Mouse (Mus musculus) kidney, embryonic 15.5 days (tissue): ENCODE results near the gene Notum. TPM values are rescaled to one million over a fixed set of nuclear protein-coding genes. Genes with fewer than 3 reads are reported as not detected.

ENCODE experiments used
- ATAC-seq: fragments of 200-750 bp; cut with Nextera tagmentation; replicated peaks from 2 replicates; pipeline ENCODE4 v1.8.0; 2017; ENCODE audit warnings: moderate TSS enrichment; ENCODE audit not compliant: low FRiP score
- H3K27ac ChIP-seq: fragments of 300-500 bp; sonication (generic); 2 replicates; pipeline ENCODE4 v1.5.1; 2015; ENCODE audit warnings: mild to moderate bottlenecking, inconsistent platforms
- H3K27me3 ChIP-seq: fragments of 300-500 bp; sonication (generic); 2 replicates; pipeline ENCODE4 v1.6.1; 2015; ENCODE audit warnings: inconsistent platforms
- H3K36me3 ChIP-seq: fragments of 300-500 bp; sonication (generic); 2 replicates; pipeline ENCODE4 v1.6.1; 2015; ENCODE audit warnings: inconsistent platforms
- H3K4me1 ChIP-seq: fragments of 300-500 bp; sonication (generic); 2 replicates; pipeline ENCODE4 v1.6.1; 2015; ENCODE audit warnings: inconsistent platforms
- H3K4me2 ChIP-seq: fragments of 300-500 bp; sonication (generic); 2 replicates; pipeline ENCODE4 v1.6.1; 2015; ENCODE audit warnings: moderate library complexity, mild to moderate bottlenecking, inconsistent platforms
- H3K4me3 ChIP-seq: fragments of 300-500 bp; sonication (generic); replicated peaks from 2 replicates; pipeline ENCODE4 v1.5.1; 2015; ENCODE audit warnings: mild to moderate bottlenecking, inconsistent platforms
- H3K9ac ChIP-seq: fragments of 300-500 bp; sonication (generic); 2 replicates; pipeline ENCODE4 v1.6.1; 2015; ENCODE audit warnings: mild to moderate bottlenecking, inconsistent platforms
- H3K9me3 ChIP-seq: fragments of 300-500 bp; sonication (generic); replicated peaks from 2 replicates; pipeline ENCODE4 v1.6.1; 2016; ENCODE audit warnings: inconsistent platforms
- WGBS: fragments of 180-500 bp; shearing (Covaris S2); methylation state at CpG from one replicate; pipeline ENCODE4 v1.1.7; 2015; ENCODE audit warnings: mixed read lengths; 5-methylcytosine and 5-hydroxymethylcytosine counted together
- polyA plus RNA-seq: library from polyadenylated mRNA; unstranded; fragments of >200 nt; fragmentation: Nextera tagmentation; extraction: Ambion mirVana; gene quantifications from 2 replicates; pipeline ENCODE4 v1.2.1, GENCODE M21; 2015

Gene Notum
- 5.2 and 7.7 TPM in 2 replicates for polyA plus RNA-seq

DNA sequence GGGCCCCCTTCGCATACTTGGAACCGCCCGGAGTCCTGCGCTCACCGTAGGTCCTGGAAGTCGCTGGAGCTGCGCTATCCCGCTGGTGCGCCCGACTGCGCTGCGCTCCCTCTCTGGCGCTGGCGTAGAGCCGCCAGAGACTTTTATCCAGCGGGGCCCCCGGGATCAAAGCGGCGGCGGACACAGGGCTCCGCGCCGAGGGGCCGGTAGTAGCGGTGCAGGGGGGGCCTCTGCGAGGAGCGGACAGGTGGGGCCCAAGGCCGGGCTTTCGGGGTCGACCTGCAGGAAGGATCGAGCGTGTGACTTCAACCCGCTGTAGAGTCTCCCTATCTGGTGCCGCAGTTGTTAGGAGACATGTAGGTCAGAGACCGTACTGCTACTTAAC, at the start of gene Notum:
Gene Notum (minus strand): TSS at position 100 of the 385 bp plus-strand sequence.
- Histone ChIP-seq H3K27me3 (peaks cover 79% of the 10 kb centered on the region), H3K4me1 (peaks cover 28% of the 10 kb centered on the region), H3K36me3 (no peaks in the 10 kb centered on the region), H3K9ac (peak within 1 kb of the TSS; percentile 36), H3K4me3 (peak within 1 kb of the TSS; percentile 51), H3K9me3 (no peaks in the 10 kb centered on the region), H3K4me2 (peak within 1 kb of the TSS; percentile 83), H3K27ac (peak within 1 kb of the TSS; percentile 18; the same call in 1 of the 2 replicates)
- ATAC-seq, result peak; percentile 17; the same call in 1 of the 2 replicates
- WGBS, result under 1% methylated on average over 35 of the region's 35 CpGs

DNA sequence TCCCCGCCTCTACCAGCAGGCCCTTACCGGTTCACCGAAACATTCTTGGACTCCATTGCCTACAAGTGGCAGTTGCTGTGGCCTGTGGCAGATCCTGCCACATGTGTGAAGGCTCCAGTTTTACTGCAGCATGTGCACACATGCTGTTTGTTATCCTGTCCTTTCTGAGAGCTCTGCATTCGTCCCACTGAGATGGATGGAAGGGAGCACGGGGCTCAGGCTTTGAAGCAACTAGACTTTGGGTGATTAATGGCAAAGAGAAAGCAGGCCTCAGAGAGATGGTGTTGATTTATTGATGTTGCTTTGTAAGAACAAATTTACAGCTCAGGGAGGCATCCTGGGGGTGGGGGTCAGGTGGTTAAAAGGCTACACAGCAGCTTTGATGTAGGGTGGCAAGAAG, 49.7 kb upstream of the Notum start:
- Histone ChIP-seq H3K4me1 (peaks cover 87% of the 10 kb centered on the region), H3K9ac (no peak overlapping the region), H3K4me3 (no peak overlapping the region), H3K9me3 (no peaks in the 10 kb centered on the region), H3K4me2 (no peak overlapping the region), H3K36me3 (peaks cover 32% of the 10 kb centered on the region), H3K27me3 (no peaks in the 10 kb centered on the region), H3K27ac (peak overlapping the region; percentile 1; the same call in 1 of the 2 replicates)
- WGBS, result 36% methylated on average over 5 of the region's 5 CpGs
- no peak for ATAC-seq

DNA sequence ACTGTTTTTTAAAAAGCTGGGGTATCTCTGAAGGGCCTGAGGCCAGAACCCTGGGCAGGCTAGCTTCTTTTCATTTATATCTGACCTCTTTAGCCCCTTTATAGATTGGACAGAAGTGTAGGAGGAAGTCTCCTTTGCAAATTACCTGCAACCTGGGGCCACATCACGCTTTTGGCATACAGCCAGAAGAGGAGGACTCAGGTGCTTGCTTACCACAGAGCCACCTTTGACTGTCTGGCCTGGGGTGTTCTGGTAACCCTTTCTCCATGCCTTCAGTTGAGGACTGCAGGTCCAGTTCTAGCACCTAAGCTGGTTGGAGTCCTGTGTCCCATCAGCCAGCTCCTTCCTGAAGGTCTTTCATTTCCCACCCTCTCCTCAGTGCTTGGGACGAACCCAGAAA, 48.6 kb upstream of the Notum start:
- ATAC-seq, result no peak
- peaks cover 28% of the 10 kb centered on the region for H3K36me3 ChIP-seq
- 63% methylated on average over 2 of the region's 2 CpGs for WGBS
- no peak overlapping the region for H3K4me3 ChIP-seq
- H3K9me3 ChIP-seq, result no peaks in the 10 kb centered on the region
- peaks cover 87% of the 10 kb centered on the region for H3K4me1 ChIP-seq
- H3K27ac ChIP-seq, result 0 out of 2 replicates have a peak overlapping the region, but pooled peaks have one; percentile 27
- no peak overlapping the region for H3K9ac ChIP-seq
- H3K27me3 ChIP-seq, result no peaks in the 10 kb centered on the region
- no peak overlapping the region for H3K4me2 ChIP-seq

DNA sequence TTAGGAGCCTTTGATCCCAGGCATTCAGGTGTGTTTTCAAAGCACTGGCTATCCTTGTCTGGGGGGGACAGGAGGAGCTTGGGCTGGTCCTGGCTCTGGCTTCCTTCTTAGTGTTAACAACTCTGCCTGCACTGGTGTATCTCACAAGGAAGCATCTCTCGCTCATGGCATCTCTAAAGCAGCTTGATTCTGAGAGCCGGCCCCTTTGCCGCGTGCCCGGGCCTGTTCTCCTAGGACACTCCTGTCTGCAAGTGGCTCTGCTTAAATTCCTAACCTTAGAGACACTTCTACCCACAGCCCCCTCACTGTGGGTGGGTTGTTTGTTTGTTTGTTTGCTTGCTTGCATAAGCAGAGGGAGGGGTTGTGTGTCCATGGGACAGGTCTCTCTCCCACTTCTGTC, 47.0 kb upstream of the Notum start:
- 0 out of 2 replicates have a peak overlapping the region, but pooled peaks have one; percentile 14 for H3K4me2 ChIP-seq
- H3K27ac ChIP-seq, result peak overlapping the region; percentile 61
- H3K9ac ChIP-seq, result no peak overlapping the region
- no peak for ATAC-seq
- H3K27me3 ChIP-seq, result no peaks in the 10 kb centered on the region
- WGBS, result 35% methylated on average over 5 of the region's 5 CpGs
- no peaks in the 10 kb centered on the region for H3K9me3 ChIP-seq
- H3K4me3 ChIP-seq, result no peak overlapping the region
- peaks cover 91% of the 10 kb centered on the region for H3K4me1 ChIP-seq
- peaks cover 31% of the 10 kb centered on the region for H3K36me3 ChIP-seq

DNA sequence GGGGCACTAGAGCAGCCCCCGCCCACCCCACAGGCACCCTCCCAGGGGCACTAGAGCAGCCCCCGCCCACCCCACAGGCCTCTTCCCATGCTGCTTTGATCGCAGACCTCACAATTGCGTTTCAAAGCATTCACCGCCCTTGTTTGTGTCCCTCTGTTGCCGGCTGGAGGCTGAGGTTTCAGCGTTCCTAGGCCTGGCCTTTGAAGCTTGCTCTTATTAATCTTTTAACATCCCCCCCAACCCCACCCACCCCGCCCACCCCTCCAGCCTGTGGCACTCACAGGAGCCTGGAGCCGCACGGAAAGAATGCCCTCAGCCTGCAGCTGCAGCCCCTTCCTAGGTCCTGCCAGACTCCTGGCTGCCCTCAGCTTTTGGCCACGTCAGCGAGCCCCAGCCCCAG, 46.2 kb upstream of the Notum start:
- ATAC-seq, result no peak
- Histone ChIP-seq H3K4me1 (peaks cover 83% of the 10 kb centered on the region), H3K4me3 (no peak overlapping the region), H3K36me3 (peaks cover 39% of the 10 kb centered on the region), H3K27ac (peak overlapping the region; percentile 66; the same call in 1 of the 2 replicates), H3K4me2 (no peak overlapping the region), H3K27me3 (no peaks in the 10 kb centered on the region), H3K9ac (no peak overlapping the region), H3K9me3 (no peaks in the 10 kb centered on the region)
- 9% methylated on average over 12 of the region's 12 CpGs for WGBS

DNA sequence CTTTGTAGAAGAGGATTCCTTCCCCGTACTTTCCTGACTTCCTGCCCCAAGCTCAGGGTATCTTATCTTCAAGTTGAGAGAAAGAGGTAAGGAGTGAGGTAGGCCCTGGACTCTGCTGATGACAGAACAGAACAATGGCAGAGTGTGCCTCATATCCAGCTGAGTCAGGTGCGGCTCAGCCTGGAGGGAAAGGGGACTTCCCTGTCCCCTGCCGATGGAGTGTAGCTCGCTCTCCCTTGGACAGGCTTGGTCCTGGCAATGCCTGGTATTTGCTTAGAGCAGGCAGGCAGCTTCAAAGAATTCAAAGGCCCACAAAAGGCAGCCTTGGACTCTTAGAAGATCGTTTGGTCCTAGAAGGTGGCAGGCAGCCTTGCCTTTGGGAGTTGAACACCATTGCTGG, 45.1 kb upstream of the Notum start:
- no peak for ATAC-seq
- H3K36me3 ChIP-seq, result peaks cover 49% of the 10 kb centered on the region
- H3K27ac ChIP-seq, result peak overlapping the region; percentile 76
- H3K9ac ChIP-seq, result no peak overlapping the region
- no peak overlapping the region for H3K4me3 ChIP-seq
- no peaks in the 10 kb centered on the region for H3K27me3 ChIP-seq
- WGBS, result 56% methylated on average over 5 of the region's 5 CpGs
- no peaks in the 10 kb centered on the region for H3K9me3 ChIP-seq
- peaks cover 72% of the 10 kb centered on the region for H3K4me1 ChIP-seq
- no peak overlapping the region for H3K4me2 ChIP-seq

DNA sequence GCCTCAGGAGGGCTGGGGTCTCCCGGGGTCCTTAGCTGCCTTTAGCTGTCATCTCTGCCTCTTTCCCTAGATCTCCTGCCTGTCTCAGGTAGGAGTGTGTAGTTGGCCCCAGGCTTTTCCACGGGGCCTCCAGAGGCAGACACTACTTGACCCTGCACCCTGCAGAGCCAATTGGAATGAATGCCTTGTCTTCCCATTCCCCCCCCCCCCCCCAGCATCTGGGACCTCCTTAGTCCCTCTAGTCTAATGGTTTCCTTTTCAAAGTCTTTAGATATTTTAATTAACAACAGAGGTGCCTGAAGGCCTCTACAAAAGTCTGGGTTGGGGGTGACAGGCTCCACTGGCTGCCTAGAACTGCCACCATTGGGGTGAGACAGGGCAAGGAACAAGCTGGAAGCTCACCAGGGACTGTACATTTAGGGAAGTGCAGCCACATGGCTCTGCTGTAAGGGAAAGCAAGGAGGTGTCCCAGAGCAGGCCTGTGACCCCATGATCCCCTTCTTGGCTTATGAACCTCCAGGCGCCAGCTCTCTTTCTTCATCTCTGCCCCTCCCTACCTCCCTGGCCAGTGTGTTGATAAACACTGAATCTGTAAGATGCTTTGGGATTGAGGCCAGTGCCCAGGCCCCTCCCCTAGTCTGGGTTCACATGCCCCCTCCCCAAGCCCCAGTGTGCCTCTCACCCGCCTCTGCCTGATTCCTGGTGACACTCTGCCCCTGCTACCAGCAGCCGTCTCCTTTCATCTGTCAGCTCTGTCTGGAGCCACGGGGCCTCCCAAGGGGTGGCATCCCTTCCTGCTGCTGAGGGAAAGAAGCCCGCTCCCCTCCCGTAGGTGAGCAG, 43.7 kb upstream of the Notum start:
- WGBS, result 22% methylated on average over 8 of the region's 8 CpGs
- H3K4me1 ChIP-seq, result peaks cover 67% of the 10 kb centered on the region
- H3K27ac ChIP-seq, result peak overlapping the region; percentile 76
- no peak overlapping the region for H3K4me3 ChIP-seq
- no peaks in the 10 kb centered on the region for H3K27me3 ChIP-seq
- H3K9me3 ChIP-seq, result no peaks in the 10 kb centered on the region
- peak; percentile 71 for ATAC-seq
- peaks cover 48% of the 10 kb centered on the region for H3K36me3 ChIP-seq
- H3K4me2 ChIP-seq, result 0 out of 2 replicates have a peak overlapping the region, but pooled peaks have one; percentile 0
- 0 out of 2 replicates have a peak overlapping the region, but pooled peaks have one; percentile 11 for H3K9ac ChIP-seq

DNA sequence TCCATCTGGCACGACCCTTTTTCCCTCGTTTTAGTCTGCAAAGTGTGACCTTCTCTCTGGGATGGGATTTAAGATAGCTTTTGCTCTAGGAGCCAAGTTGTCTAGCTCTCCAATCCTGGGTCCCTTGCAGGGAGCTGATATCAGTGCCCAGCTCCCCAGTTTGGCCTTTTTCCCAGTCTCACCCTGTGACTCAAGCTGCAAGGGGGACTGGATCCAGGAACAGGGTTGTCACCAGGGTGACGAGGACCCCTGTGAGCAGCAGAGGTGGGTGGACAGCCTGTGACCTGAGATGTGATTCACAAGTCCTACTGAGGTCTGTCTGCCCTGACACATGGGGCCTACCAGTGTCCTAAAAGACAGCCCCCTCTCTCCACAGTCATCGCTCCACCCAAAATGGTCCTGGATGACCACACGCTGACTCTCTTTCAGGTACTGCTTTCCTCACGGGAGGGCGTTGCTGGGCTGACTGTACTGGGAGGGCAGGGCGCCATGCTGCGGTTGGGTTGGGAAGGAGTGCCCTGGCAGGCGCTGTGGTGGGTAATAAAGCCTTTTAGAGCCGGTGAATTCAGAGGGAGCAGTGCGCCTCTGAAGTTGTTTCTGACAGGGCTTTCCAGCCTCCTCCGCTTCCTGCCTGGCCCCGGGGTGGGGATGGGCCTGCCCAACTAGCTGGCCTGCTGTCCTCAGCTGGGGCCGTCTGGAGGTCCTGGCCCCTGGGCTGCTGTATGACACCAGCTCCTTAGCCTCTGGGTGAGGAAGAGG, 42.9 kb upstream of the Notum start:
- Histone ChIP-seq H3K9me3 (no peaks in the 10 kb centered on the region), H3K27me3 (no peaks in the 10 kb centered on the region), H3K4me3 (no peak overlapping the region), H3K36me3 (peaks cover 47% of the 10 kb centered on the region), H3K9ac (0 out of 2 replicates have a peak overlapping the region, but pooled peaks have one; percentile 8), H3K27ac (peak overlapping the region; percentile 76), H3K4me2 (no peak overlapping the region), H3K4me1 (peaks cover 59% of the 10 kb centered on the region)
- ATAC-seq, result no peak
- 38% methylated on average over 15 of the region's 15 CpGs for WGBS

DNA sequence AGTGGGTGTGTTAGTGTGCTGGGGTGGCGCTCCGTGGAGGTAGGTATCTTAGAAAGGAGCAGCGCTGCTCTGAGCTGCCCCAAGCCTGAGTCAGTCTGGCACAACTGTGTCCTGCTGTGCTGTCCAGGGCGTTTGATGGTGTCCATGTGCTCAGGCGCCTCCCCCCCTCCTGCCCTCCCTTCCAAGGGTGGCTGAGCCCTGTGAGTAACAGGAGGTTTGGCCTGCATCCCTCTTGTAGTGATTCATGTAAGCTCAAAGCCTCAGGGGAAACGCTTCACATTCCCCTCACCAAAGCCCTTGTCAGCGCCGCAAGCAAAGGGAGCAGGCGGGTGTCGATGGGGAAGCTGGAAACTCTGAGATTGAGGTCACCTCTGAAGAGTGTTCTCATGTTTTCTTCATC, 36.8 kb upstream of the Notum start:
- peaks cover 54% of the 10 kb centered on the region for H3K36me3 ChIP-seq
- 36% methylated on average over 10 of the region's 10 CpGs for WGBS
- H3K9ac ChIP-seq, result no peak overlapping the region
- no peak overlapping the region for H3K4me2 ChIP-seq
- H3K27ac ChIP-seq, result peak overlapping the region; percentile 34
- no peak overlapping the region for H3K4me3 ChIP-seq
- peaks cover 48% of the 10 kb centered on the region for H3K4me1 ChIP-seq
- H3K27me3 ChIP-seq, result no peaks in the 10 kb centered on the region
- no peaks in the 10 kb centered on the region for H3K9me3 ChIP-seq
- ATAC-seq, result peak; percentile 59

DNA sequence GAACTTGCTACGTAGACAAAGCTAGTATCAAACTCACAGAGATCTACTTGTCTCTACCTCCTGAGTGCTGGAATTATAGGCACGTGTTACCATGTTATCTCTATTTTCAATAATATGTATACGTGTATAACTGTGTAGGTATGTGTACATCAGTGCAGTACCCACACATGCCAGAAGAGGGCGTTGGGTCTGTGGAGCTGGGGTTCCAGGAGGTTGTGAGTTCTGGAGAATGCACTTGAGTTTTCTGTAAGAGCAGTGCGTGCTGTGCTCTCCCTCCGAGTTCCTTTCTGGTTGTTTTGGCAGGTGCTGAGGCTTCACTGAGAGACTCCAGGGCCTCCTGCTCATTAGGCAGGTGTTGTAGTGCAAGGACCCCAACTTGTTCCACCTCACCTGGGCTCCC, 35.6 kb upstream of the Notum start:
- Histone ChIP-seq H3K27ac (peak overlapping the region; percentile 86; the same call in 1 of the 2 replicates), H3K27me3 (no peaks in the 10 kb centered on the region), H3K4me3 (no peak overlapping the region), H3K9me3 (no peaks in the 10 kb centered on the region), H3K4me2 (no peak overlapping the region), H3K9ac (no peak overlapping the region), H3K36me3 (peaks cover 46% of the 10 kb centered on the region), H3K4me1 (peaks cover 48% of the 10 kb centered on the region)
- WGBS, result 92% methylated on average over 6 of the region's 6 CpGs
- no peak for ATAC-seq

DNA sequence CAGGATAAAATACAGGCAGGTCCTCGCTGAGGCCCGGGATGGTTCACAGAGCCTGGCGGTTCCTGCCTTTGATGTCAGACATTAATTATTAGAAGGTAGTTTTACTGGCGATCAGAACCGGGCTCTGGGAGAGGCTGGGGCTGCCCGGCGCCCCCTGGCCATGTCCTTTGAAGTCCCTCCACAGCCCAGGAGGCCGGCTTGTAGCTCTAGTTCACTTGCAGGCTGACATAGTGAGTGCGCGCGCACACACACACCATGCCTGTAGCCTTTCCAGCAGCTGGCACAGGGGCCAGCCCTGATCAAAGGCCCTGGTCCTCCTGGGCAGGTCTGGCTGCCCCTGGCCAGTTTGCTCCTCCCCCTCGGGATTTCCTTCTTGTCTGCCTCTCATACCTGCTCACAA, 34.7 kb upstream of the Notum start:
- Histone ChIP-seq H3K27ac (peak overlapping the region; percentile 86), H3K9ac (no peak overlapping the region), H3K4me3 (no peak overlapping the region), H3K4me2 (peak overlapping the region; percentile 1; the same call in 1 of the 2 replicates), H3K9me3 (no peaks in the 10 kb centered on the region), H3K36me3 (peaks cover 43% of the 10 kb centered on the region), H3K27me3 (no peaks in the 10 kb centered on the region), H3K4me1 (peaks cover 48% of the 10 kb centered on the region)
- peak; percentile 84 for ATAC-seq
- 13% methylated on average over 12 of the region's 12 CpGs for WGBS

DNA sequence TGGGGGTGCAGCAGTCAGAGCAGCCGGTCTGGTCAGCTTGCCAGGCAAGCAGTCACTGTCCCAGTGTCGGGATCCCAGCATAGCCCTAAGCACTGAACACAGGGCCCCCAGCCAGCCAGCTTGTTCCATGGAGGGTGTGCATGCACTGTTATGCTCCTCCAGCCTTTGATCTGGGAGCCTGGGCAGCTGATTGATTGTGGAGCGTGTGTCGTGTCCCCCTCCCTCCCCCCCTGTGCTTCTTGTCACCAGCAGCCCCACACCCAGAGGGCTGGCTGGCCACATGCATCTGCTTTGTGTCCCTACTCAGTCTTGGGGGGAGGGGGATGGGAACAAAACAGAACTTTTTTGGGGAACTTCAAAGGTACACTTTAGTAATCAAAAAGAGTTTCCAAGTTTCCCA, 34.2 kb upstream of the Notum start:
- Histone ChIP-seq H3K36me3 (peaks cover 43% of the 10 kb centered on the region), H3K9me3 (no peaks in the 10 kb centered on the region), H3K9ac (no peak overlapping the region), H3K27ac (peak overlapping the region; percentile 86), H3K4me3 (no peak overlapping the region), H3K4me1 (peaks cover 48% of the 10 kb centered on the region), H3K4me2 (peak overlapping the region; percentile 4; the same call in 1 of the 2 replicates), H3K27me3 (no peaks in the 10 kb centered on the region)
- peak; percentile 66 for ATAC-seq
- WGBS, result 15% methylated on average over 4 of the region's 4 CpGs
